Mouse (Mus musculus) MEL-GATA-1-ER (cell line): ENCODE results near the gene Hoxb5.

Experiments
- DNase-seq: peaks from one replicate; pipeline ENCODE4 v3.0.0-alpha.2; 2012; ENCODE audit warnings: low read depth; ENCODE audit errors: extremely low read depth

The Hoxb5 gene

DNA sequence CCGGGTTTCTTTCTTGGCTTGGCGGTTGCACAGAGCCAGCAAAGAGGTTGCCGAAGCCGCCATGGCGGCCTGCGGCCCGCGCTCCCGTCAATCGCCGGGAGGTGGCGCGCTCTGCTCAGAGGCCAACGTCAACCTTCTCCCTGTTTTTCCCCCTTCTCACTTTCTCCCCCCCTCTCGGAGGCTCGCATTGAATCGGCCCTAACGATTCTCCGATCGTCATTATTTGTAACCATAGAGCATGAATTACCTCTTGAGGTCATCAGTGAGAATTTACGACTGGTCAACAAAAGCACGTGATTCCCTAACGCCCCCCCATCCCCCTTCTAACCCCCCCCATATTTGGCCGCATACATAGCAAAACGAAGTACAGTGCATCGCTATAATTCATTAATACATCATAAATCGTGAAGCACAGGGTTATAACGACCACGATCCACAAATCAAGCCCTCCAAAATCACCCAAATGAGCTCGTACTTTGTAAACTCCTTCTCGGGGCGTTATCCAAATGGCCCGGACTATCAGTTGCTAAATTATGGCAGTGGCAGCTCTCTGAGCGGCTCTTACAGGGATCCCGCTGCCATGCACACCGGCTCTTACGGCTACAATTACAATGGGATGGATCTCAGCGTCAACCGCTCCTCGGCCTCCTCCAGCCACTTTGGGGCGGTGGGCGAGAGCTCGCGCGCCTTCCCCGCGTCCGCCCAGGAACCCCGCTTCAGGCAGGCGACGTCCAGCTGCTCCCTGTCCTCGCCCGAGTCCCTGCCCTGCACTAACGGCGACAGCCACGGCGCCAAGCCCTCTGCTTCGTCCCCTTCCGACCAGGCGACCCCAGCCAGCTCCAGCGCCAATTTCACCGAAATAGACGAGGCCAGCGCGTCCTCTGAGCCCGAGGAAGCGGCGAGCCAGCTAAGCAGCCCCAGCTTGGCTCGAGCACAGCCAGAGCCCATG lies at the start of gene Hoxb5:
TSS of gene Hoxb5 (plus strand) at position 186 of the 949 bp plus-strand sequence.
- no peak for DNase-seq

DNA sequence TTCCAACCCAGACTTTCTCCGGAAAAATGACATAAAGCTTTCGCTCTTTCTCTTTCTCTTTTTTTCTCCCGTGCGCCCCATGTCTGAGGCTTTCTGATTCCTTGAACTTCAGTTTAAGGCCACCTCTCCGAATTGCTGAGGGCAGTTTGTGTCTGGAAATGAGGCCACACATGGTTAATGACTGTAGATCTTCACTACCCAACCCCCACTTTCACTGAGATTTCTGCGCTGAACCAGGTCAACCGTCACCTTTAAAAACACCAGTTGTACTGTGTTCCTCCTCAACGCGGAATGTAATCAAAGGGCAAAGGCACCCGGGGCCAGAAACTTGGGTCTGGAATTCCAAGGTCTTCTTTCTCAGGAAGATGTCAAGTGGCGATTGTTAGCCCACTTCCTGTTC lies 48.9 kb upstream of the Hoxb5 start:
- DNase-seq, result no peak

DNA sequence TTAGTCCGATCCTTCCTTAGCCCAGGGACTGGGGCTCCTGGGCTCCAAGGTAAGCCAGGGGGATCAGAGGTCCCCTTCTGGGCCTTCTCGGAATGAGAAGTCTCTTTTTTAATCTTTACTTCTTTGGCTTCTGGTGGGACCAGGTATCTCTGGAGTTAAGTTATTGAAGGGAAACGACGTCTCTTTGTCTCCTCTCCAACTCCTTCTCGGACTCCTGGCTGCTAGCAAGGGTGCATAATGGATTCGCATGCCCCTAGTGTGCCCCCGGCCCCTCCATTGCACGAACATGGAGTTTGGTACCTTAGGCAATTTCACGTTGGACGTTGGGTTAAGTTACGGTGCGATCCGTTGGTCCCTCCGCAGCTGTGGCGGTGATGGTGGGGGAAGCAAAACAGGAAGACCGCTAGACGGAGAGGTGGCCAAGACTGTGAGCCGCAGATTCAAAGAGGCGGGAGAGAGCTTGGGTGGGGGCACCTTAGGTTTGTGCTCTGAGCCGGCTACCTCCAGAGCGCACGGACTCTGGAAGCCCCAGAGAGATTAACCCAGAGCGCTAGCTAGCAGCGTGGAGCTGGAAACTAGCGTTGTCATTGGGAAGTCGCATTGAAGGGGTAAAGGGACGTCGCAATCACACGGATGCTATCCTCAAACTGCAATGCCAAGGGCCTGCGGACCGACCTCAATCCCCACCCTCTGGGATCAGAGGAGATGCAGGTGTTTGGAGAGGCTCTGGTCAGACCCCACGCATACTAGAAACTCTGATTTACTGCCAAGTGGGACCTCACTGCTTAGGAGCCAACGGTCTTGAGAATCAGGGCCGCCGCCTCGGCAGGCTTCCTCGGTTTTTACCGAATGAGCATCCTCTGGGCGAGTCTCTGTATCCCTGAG lies 47.8 kb upstream of the Hoxb5 start:
- DNase-seq, result no peak

DNA sequence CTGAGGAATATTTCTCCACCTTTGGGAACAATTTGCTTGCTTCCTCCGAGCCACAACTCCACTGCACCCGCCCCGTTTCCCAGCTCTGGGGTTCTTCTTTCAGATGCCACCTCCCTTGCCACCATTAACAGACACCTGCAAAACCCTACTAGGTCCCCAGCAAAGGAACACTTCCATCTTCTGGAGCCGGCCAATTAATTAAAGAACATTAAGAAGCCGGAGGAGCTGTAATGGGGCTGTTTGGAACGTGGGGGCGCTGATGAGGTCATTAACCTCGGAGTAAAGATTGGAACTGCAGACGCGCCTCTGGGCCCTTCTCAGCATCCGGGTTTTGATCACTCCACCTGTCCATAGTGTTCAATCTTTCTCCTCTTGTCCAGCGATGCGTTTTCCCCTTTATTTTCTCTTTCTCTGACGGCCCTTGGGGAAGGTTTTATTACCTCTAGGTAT lies 47.1 kb upstream of the Hoxb5 start:
- no peak for DNase-seq

DNA sequence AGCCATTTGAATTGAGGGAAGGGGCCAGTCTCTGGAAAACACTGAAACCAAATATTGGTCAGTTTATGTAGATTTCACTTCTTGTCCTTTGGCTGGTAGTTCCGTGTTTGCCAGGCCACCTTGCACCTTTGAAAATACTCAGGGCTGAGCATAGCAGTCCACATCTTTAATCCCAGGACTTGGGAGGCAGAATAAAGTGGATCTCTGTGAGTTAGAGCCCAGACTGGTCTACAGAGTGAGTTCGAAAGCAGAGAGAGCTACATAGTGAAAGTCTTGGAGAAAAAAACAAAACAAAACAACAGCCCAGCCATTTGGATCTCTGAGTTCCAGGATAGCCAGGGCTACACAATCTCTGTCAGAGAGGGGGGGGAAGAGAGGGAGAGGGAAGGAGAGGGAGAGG lies 46.0 kb upstream of the Hoxb5 start:
- no peak for DNase-seq

DNA sequence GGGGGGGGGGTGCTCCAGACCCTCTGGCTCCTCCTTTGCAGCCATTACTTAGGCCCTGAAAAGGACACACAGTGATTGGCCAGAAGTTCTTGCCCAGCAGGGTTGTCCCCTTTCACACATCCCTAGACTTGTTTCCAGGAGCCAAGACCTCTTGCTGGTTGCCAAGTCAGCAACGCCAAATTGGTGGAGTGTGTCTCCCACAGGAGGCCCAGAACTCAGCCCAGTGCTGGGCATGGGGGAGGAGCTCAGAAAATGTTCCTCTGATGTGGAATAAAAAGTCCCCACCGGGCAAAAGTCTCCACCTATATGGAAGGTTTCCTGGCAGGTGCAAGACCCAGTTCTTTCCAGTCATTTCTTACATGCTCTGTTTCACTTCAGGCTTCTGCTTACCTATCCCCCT lies 44.1 kb upstream of the Hoxb5 start:
- no peak for DNase-seq

DNA sequence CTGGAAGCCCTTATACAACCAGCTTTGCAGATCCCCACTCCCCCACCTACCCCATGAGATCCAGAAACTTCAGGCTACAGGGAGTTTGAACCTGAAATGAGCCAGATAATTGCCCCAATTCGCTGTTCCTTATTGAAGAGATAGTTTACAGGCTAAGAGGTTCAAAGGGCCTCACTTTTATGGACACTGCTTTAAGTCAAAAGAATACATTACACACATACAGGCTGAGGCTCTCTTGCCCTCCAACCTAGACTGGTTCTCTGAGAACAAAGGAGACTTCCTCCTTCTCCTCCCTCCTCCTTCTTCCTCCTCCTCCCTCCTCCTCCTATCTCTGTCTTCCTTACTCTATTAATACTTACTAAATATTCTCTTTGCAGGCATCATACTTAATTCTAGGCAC lies 43.6 kb upstream of the Hoxb5 start:
- DNase-seq, result no peak

DNA sequence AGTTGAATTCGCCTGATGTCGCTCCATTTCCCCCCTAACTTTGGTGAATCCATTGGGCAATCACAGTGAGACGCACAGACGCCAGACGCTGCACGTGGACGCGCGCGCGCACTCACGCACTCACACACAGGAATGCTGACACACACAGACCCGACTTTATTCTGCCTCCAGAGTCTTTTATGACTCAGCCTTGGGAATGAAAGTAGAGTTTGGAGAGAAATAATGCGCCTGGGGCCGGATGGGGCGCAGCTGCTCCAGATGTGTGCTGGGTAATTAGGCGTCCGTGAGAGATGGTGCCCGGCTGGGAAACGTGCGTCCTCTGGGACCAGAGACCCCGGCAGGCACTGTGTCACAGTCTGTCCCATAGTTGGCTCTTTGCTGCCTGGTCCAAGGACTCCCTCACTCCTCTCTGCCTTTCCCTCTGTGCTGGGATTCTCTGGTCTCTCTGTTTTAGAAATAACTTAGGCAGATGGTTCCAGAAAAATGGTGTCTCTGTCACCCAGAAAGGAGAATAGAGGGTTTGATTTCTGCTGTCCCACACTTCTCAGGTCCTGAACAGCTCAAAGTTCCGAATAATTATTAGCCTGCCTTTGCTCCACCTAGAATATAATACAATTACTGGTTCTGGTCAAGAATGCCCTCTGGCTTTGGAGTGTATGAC lies 42.7 kb upstream of the Hoxb5 start:
- DNase-seq, result no peak

DNA sequence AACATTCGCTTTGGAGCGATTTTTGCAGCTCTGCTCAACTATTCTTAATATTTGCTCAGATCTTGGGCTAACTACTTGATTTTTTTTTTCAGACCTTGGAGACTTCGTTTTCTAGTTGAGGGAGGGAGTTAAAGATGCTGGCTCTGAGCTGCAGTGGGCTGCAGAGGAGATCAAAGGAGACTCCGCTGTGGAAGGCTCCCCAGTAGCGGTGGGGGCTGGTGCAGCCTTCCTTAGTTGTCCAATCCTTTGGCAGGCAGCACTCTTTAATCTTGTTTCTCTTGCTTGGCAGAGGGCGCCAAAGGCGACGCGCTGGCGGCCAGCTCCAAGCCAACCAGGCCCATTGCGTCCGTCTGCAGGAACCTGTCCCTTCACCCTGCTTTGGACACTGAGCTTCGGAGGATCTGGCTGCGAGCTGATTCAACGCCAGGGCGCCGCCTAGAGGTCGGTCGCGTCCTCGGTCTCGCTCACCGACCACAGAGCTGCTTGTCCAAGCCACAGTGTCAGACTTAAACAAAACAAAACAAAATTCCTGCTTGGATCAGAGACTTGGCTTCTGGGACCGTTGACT lies 41.7 kb upstream of the Hoxb5 start:
- peak; percentile 21 for DNase-seq

DNA sequence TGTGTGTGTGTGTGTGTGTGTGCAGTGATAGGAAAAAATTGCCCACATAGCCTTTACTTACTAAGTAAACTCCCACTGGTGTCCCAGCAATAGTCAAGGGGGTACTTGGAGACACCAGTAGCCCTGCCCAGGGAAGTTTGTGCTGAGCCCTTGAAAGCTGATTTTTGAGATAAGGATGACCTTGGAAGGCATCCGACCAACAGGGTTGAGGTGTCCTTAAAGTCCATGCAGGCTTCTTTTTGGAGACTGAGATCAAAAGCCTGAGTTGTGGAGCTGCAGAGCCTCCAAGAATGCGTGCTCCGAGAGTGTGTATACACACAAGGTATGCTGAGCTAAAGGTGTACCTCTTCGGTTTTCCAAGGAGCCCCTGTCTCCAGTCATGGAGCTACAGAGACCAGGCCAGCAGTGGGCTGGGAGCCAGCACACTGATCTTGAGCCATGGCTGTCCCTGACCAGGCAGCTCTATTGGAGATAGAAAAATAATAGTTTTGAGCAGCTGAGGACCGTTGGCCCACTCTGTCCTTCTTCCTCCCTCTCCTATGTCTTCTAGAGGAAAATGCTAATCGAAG lies 40.8 kb upstream of the Hoxb5 start:
- no peak for DNase-seq

DNA sequence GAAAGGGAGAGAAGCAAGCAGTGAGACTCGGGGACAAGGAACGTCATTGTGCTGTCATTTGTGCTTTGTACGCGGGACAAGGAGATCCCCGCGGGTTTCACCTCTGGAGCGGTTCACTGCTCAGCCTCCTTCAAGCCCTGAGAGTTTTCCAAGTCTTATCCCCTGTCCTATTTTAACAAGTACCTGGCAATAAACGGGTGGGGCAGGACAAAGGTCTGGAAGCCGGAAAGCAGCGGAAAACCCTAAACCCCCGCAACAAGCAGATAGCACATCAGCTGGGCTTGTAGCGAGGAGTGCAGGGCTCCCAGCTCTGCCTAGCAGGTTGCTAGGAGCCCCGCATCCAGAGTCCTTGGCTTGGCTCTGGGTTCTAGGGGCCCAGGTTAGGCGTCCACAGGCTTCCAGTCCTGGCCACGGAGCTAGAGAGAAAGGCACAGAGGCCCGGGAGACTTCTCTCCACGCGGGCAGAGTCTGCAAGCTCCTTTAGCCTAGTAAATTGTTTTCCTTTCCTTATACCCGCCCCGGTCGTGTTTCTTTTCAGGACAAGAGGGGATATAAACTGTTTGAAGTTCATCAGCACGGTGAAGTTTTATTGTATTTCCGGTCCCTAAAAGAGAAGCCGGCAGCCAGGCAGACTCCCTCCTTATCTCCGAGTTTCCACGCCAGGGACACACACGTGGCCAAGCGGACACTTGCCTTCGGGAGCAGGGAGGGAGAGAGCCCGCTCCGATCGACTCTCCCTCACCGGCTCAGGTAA lies 39.3 kb upstream of the Hoxb5 start:
- no peak for DNase-seq

DNA sequence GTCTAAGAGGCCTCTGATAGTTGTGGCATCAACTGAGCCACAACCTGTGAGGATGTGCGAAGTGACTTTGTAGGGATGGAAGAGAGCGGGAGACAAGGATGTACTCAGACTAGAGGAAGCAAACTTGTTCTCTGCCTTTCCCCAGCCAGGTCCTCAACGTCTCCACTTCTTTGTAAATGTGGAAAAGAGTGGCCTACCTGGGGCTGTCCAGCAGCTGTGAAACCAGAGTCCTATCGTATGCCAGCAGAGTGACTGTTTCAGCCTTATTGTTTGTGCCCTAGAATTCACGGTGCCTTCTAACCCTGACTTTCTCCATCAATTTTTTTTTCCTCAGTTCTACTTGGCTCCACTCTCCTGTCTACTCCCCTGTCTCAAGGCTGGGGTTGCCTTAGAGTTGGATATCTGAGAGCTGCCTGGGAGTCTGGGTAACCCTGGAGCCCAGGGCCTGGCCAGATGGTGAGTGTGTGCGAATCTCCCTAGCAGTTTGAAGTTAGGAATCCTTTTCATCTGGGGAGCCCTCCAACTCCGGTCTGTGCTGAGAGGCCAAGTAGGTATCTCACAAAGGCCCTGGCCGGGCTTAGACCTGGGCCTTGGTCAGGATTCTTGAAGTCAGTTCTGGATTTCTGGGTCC lies 38.6 kb upstream of the Hoxb5 start:
- DNase-seq, result no peak

DNA sequence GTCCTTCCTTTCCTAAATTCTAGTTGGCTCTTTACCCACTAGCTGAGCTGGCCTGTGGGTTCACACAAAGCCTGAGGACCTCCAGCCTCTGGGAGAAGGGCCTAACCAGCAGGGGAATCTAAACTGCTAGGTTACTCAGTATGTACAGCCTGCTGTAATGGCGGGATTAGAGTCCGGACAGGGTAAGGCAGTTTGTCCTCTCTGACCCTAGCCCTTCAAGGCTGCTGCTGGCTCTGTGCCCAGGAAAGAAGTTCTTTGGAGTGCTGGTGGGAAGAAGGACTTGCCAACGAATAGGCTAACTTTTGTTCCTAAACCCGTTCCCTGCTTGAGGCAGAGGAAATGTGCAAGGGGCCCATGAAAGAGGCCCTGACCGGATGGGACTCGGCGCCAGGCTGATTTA lies 37.2 kb upstream of the Hoxb5 start:
- no peak for DNase-seq

DNA sequence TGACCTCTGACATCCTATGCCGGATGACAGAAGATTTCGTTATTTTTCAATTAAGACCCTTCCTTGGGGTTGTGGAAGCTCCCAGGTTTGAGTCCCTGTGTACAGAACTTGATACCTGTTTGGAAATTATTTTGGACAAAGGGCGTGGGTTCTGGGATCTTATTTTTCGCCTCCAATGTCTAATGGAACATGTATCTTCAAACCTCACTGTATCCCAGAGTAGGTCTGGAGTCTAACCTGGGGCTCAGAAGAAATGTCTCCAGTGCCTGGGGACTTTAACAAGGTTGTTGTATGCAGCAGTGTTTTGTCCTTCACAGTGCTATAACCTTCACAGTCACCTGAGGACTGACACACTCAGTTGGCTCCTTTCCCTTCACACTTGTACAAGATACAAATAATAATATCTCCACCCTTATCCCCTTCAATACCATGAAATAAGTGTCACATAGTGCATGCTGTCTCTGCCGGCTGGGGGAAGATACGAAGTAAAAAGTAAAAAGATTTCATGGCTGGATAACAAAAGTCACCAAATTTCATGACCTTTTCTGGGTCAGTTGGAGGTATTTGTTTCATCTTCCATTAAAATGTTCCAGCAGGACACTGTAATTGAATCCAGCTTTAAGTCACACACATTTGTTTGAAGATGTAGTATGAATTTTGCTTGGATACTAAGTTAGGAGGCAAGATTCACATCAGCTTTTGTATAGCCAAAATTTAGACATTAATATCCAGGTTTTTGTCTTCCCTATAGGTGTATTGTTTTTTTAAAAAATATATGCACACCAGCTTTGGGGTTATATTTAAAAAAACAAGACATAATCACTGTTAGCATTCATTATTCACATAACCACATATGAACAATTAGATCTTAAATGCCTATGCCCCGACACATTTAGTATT lies 35.9 kb upstream of the Hoxb5 start:
- DNase-seq, result no peak

DNA sequence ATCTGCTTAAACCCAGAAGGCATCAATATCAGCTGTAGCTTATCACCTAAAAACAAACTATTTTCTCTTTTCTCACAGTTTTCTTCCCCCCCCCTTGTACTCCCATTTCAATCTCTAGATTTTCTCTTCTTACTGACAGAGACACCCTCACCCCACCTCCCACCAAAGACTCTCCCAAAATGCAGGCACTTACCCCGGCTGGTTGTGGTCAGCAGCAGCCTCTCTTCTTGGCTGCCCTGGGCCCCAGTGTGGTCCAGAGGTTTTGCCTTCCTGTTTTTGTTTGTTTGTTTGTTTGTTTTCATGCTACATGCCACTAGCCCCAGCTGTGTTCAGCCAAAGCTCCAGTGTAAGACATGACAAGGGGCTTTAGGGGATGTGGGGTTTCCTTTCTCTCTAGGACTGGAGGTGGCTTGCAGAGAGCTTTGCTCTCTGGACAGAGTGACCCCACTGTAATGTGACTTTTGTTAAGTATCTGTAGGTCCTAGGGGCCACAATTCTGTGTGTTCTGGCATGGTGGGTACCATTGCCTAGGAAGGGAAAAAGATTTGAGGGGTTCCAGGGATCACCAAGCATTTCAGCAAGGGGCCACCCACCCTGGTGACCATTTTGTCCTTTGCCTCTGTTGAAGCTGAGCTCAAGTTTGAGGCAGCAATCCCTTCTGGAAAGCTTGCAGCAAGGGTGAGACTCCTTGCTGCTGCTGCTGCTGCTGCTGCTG lies 34.9 kb upstream of the Hoxb5 start:
- no peak for DNase-seq

DNA sequence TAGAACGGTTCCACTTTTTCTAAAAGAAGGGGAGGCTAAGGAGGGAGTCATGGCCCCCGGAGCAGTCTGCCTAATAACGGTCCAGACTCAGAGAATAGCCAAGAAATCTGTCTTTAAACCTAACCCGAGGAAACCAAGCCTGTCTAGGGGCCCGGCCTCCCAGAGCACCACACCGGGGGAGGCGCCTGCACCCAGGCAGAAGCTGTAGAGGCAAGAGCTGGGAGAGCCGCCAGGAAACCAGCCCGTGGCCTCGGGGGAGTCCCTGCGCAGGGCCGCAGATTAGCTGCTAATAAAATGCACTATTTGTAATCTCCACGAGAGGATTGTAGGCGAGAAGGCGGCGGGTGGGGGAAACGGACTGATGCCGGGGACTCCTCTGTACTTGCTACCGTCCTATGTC lies 33.3 kb upstream of the Hoxb5 start:
- no peak for DNase-seq

DNA sequence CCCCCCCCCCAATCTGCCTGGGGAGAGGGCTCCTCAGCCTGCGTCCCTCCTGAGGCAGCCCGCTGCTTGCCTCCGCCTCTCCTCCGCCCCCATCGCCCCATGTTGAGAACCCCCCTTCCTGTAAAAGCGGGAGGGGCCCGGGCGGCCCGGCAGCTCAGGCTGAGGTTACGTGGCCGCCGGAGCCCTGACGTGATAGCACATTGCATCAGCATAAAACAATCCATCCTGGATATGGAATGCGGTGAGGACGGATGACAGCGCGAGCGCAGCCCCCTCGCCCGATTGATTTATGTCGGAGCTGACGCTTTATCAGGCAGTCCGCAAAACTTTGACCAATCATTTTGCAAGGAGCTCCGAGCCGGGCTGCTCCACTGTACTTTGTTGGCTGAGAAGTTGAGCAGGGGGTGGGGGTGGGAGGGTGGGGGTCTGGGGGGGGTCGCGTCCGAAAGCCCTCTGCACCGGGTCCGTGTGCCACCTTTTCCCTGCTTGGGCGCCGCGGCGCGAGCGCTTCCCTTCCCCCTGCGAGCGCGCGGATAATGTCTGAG lies 32.1 kb upstream of the Hoxb5 start, which contains the start of gene Hoxb9:
TSS of gene Hoxb9 (plus strand) at position 462 of the 545 bp plus-strand sequence.
- DNase-seq, result no peak

DNA sequence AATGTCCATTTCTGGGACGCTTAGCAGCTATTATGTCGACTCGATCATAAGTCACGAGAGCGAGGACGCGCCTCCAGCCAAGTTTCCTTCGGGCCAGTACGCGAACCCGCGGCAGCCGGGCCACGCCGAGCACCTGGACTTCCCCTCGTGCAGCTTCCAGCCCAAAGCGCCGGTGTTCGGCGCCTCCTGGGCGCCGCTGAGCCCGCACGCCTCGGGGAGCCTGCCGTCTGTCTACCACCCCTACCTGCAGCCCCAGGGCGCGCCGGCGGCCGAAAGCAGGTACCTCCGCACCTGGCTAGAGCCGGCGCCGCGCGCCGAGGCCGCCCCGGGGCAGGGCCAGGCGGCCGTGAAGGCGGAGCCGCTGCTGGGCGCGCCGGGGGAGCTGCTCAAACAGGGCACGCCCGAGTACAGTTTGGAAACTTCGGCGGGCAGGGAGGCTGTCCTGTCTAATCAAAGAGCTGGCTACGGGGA lies 31.6 kb upstream of the Hoxb5 start:
- DNase-seq, result no peak
